18 mouse cellular contexts compared by ENCODE assay signal in genomic region chr10:100206617-100207530, GRCm38 (mm10).
DNase-seq lines count a peak whose midpoint lies in the region; ATAC-seq and TF ChIP-seq lines count a peak whose summit lies in the region.
"Had no signal": no experiment of that assay in that cellular context is flagged by ENCODE, and none has a peak within 500 bp of the region (broad histone marks: within the 10 kb centered on the region; RNA-seq: fewer than 3 reads in every experiment).

No protein-coding gene starts in this region.

- ATAC-seq in granulocyte monocyte progenitor cell, adult 5-6 weeks (replicated peaks; ENCODE audit: poor library complexity, severe bottlenecking), result peak; percentile 88
- ATAC-seq: activated CD4-positive, CD25-positive, alpha-beta regulatory T cell, adult 4 months; forebrain, embryonic 15.5 days; Patski had no signal

- no peak for TF ChIP-seq CTCF in gastrocnemius, adult 2 months (IDR thresholded peaks at IDR 0.05)

- H3K4me3 ChIP-seq in gastrocnemius, adult 2 months, result no peak overlapping the region
- H3K4me3 ChIP-seq: embryonic facial prominence, embryonic 12.5 days; forebrain, embryonic 15.5 days; heart, adult 2 months; heart, embryonic 15.5 days had no signal

- peak overlapping the region; percentile 24; the same call in 1 of the 2 replicates for H3K27ac ChIP-seq in gastrocnemius, adult 2 months
- H3K27ac ChIP-seq: embryonic facial prominence, embryonic 12.5 days; forebrain, embryonic 15.5 days; heart, adult 2 months; heart, embryonic 15.5 days; hindbrain, embryonic 14.5 days had no signal

- intact Hi-C loops in gastrocnemius, adult 2 months (cut with DNase I), result loop anchor here (10.0 kb wide), 1 partner anchor 198 kb away; no protein-coding TSS in a partner anchor

- DNase-seq in gastrocnemius, adult 2 months, result no peak
- DNase-seq in gastrocnemius, postnatal 25 days, result no peak
- DNase-seq in 416B (ENCODE audit: low read depth), result peak; percentile 5
- DNase-seq in telencephalon, adult 2 months (ENCODE audit: low read depth, low spot score), result peak; percentile 8
- DNase-seq in layer of hippocampus, adult 11-12 months (ENCODE audit: low spot score), result no peak
- no peak for DNase-seq in right cerebral cortex, postnatal 36 days (ENCODE audit: low spot score in 2 of 2)
- DNase-seq: adrenal gland, postnatal 14 days; cerebellum, adult 2 months; cerebellum, postnatal 10 days; heart, adult 2 months; heart, postnatal 14 days had no signal

Comparison
In these comparisons a context has a peak if more than half of its experiments do, and no peak if none do; other contexts are left out.
1. DNase-seq: peak in 416B (single experiment) and telencephalon, adult 2 months (single experiment); none in gastrocnemius, adult 2 months (single experiment), gastrocnemius, postnatal 25 days (single experiment), layer of hippocampus, adult 11-12 months (single experiment) and right cerebral cortex, postnatal 36 days (0 of 2).